Mouse (Mus musculus) brain, embryonic 14.5 days (tissue): Measurements from ENCODE around the gene Olfr1199. TPM values are rescaled to one million over a fixed set of nuclear protein-coding genes. Genes with fewer than 3 reads are reported as not detected.

Experiments used
- DNase-seq: peaks from one replicate; pipeline ENCODE4 v3.0.0-alpha.2; 2011; ENCODE audit warnings: low read depth
- CTCF ChIP-seq: fragments of 200-500 bp; IDR thresholded peaks from 2 replicates; pipeline ENCODE4 v1.5.1; 2012; ENCODE audit warnings: inconsistent platforms, mild to moderate bottlenecking, moderate library complexity, borderline replicate concordance; ENCODE audit not compliant: insufficient read depth, insufficient read length; ENCODE audit errors: extremely low read depth
- POLR2A ChIP-seq: fragments of 200-500 bp; IDR thresholded peaks from 2 replicates; pipeline ENCODE4 v1.6.1; 2012; ENCODE audit warnings: mild to moderate bottlenecking, inconsistent platforms, borderline replicate concordance; ENCODE audit not compliant: poor library complexity, insufficient read depth, insufficient read length, severe bottlenecking; ENCODE audit errors: extremely low read depth
- polyA plus RNA-seq: library from polyadenylated mRNA; depleted of rRNA; stranded (reverse); fragments of >200 nt; gene quantifications from 2 replicates; pipeline ENCODE4 v1.2.3, GENCODE M21; 2012; rRNA removed

The Olfr1199 gene
- not detected in 2 replicates for polyA plus RNA-seq

GRCm38 (mm10) chr2:88760369-88760768, at the start of gene Olfr1199:
Gene Olfr1199 (minus strand): TSS chr2:88760469.
- TF ChIP-seq POLR2A: no peak
- no peak for DNase-seq

- DNase-seq: no peak
- TF ChIP-seq CTCF: no peak
- TF ChIP-seq POLR2A: no peak
Observed at GRCm38 (mm10) chr2:88792736-88793135, 32.5 kb upstream of the Olfr1199 start, which contains the start of gene Olfr1201. Gene Olfr1201 (plus strand): TSS chr2:88793036.

- no peak for DNase-seq
- TF ChIP-seq POLR2A: no peak
- TF ChIP-seq CTCF: no peak
Observed at GRCm38 (mm10) chr2:88770388-88770787, 10.1 kb upstream of the Olfr1199 start, which contains the start of gene Olfr1200. Gene Olfr1200 (minus strand): TSS chr2:88770488.

GRCm38 (mm10) chr2:88751270-88751669, 9.0 kb downstream of the Olfr1199 start, which contains the start of gene Olfr1198:
Gene Olfr1198 (minus strand): TSS chr2:88751370.
- DNase-seq: no peak
- no peak for TF ChIP-seq POLR2A
- no peak for TF ChIP-seq CTCF

- DNase-seq: no peak
Observed at GRCm38 (mm10) chr2:88743379-88743778, 16.9 kb downstream of the Olfr1199 start.

GRCm38 (mm10) chr2:88732266-88732665, 28.0 kb downstream of the Olfr1199 start, which contains the start of gene Olfr1197:
Gene Olfr1197 (minus strand): TSS chr2:88732366.
- no peak for DNase-seq
- no peak for TF ChIP-seq CTCF
- no peak for TF ChIP-seq POLR2A

More at GRCm38 (mm10) chr2:88743379-88743778, 16.9 kb downstream of the Olfr1199 start:
- no peak for TF ChIP-seq CTCF
- no peak for TF ChIP-seq POLR2A

DNA sequence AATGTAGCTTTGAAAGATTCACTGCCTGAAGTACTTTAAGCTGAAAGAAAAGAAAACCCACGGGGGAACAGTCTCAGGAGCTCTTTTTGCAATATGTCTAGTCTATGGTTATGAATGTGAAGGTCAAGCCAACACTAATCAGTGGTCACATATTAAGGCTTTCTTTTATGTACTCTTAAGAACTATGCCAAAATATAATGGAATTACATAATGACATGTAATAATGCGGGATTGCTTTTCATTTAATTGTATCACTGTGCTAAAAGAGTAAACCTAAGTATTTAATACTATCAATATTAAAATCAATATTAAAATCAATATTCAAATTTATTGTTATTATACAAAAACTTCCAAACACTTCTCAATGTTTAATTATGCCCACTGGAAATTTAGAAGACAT, 55.8 kb downstream of the Olfr1199 start, which contains the start of gene Olfr1196:
Gene Olfr1196, minus strand, starts transcription at position 101 of the 400 bp plus-strand sequence.
- no peak for TF ChIP-seq CTCF
- no peak for TF ChIP-seq POLR2A

More for the DNA sequence above, 55.8 kb downstream of the Olfr1199 start, which contains the start of gene Olfr1196:
- DNase-seq: no peak

Other genes with a start within 250 kb of the Olfr1199 start
- not detected in 2 replicates for gene Olfr1186, start 241.9 kb downstream of the Olfr1199 start, polyA plus RNA-seq
- not detected in 2 replicates for gene Olfr1188, start 203.5 kb downstream of the Olfr1199 start, polyA plus RNA-seq
- not detected in 2 replicates for gene Olfr1189, start 174.0 kb downstream of the Olfr1199 start, polyA plus RNA-seq
- gene Olfr1191-ps1, start 119.9 kb downstream of the Olfr1199 start, polyA plus RNA-seq: not detected in 2 replicates
- not detected in 2 replicates for gene Olfr1192-ps1, start 112.0 kb downstream of the Olfr1199 start, polyA plus RNA-seq
- gene Olfr1193, start 84.8 kb downstream of the Olfr1199 start, polyA plus RNA-seq: not detected in 2 replicates
- gene Olfr1195, start 71.3 kb downstream of the Olfr1199 start, polyA plus RNA-seq: not detected in 2 replicates
- not detected in 2 replicates for gene Olfr1196, start 55.9 kb downstream of the Olfr1199 start, polyA plus RNA-seq
- not detected in 2 replicates for gene Olfr1197, start 28.1 kb downstream of the Olfr1199 start, polyA plus RNA-seq
- gene Olfr1198, start 9.1 kb downstream of the Olfr1199 start, polyA plus RNA-seq: not detected in 2 replicates
- gene Olfr1200, start 10.0 kb upstream of the Olfr1199 start, polyA plus RNA-seq: not detected in 2 replicates
- not detected in 2 replicates for gene Olfr1201, start 32.6 kb upstream of the Olfr1199 start, polyA plus RNA-seq
- not detected in 2 replicates for gene Olfr1202, start 54.0 kb upstream of the Olfr1199 start, polyA plus RNA-seq
- not detected in 2 replicates for gene Olfr1205, start 69.3 kb upstream of the Olfr1199 start, polyA plus RNA-seq
- gene Olfr1204, start 88.8 kb upstream of the Olfr1199 start, polyA plus RNA-seq: not detected in 2 replicates
- not detected in 2 replicates for gene Olfr1206, start 102.8 kb upstream of the Olfr1199 start, polyA plus RNA-seq
- not detected in 2 replicates for gene Olfr1208, start 141.8 kb upstream of the Olfr1199 start, polyA plus RNA-seq
- gene Olfr1209, start 154.7 kb upstream of the Olfr1199 start, polyA plus RNA-seq: not detected in 2 replicates
- gene Olfr1211, start 177.6 kb upstream of the Olfr1199 start, polyA plus RNA-seq: not detected in 2 replicates
- not detected in 2 replicates for gene Olfr1212, start 193.5 kb upstream of the Olfr1199 start, polyA plus RNA-seq
- not detected in 2 replicates for gene Gm13762, start 219.8 kb upstream of the Olfr1199 start, polyA plus RNA-seq
- gene Olfr1214, start 232.2 kb upstream of the Olfr1199 start, polyA plus RNA-seq: not detected in 2 replicates
- not detected in 2 replicates for gene Olfr1215, start 246.5 kb upstream of the Olfr1199 start, polyA plus RNA-seq